Mouse (Mus musculus) bone marrow macrophage, adult 2 months (primary cell): ENCODE data around the gene Hexb.

Experiments used
- CTCF ChIP-seq: IDR thresholded peaks from 2 replicates; pipeline ENCODE4 v1.5.1; 2012; ENCODE audit warnings: low read depth, mild to moderate bottlenecking, low read length, moderate library complexity
- POLR2A ChIP-seq: IDR thresholded peaks from 2 replicates; pipeline ENCODE4 v1.6.1; 2012; ENCODE audit warnings: mild to moderate bottlenecking, low read depth, low read length, borderline replicate concordance

DNA sequence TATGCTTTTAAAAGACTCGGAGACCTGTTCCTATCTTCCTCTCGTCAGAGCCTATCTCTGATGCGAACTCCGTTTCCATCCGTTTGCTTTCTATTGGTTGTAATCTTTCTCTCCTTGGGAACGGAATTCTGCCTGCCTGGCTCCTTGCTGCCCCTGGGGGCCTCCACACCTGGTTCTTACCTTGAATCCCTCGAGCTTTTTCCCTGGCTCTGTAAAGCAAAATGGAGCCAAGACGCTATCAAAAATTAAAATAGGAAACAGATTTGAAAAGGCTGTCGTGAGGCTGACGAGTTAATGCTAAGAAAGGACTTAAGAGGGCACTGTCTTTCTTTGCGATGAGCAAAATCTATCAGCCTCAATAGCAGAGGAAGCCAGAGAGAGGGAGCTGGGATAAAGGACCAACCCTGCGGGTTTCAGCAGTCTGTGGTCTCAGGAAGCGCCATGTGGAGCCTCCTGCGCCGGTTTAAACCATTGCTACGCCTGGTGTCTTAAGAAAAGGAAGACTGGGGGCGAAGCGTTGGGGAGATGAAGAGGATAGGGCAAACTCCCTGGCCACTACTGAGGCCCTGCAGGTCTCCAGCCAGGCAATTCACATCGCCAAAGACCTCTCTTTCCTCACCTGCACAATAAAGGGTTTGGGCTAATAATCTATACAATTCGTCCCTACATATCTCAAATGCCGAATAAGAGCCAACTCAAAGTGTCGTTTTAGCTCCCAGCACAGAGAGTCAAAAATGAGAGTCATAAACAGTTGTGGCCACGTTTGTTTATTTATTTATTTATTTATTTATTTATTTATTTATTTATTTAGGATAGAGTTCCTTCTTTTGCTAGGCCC lies 41.4 kb upstream of the Hexb start:
- no peak for TF ChIP-seq POLR2A
- no peak for TF ChIP-seq CTCF
